Mouse (Mus musculus) hindbrain, postnatal 0 days (tissue): ENCODE results near the gene Poldip3. TPM values are rescaled to one million over a fixed set of nuclear protein-coding genes. Genes with fewer than 3 reads are reported as not detected.
A peak's percentile ranks its signal among the peaks of the same experiment; 100 is the strongest.

Experiments used
- ATAC-seq: fragments of 200-750 bp; cut with Nextera tagmentation; 2 replicates; pipeline ENCODE4 v1.8.0; 2017; ENCODE audit warnings: mild to moderate bottlenecking, moderate TSS enrichment, moderate library complexity
- DNase-seq: peaks from one replicate; pipeline ENCODE4 v3.0.0-alpha.2; 2015; ENCODE audit warnings: low spot score
- H3K27ac ChIP-seq: fragments of 300-500 bp; sonication (generic); 2 replicates; pipeline ENCODE4 v1.5.1; 2014; ENCODE audit warnings: mild to moderate bottlenecking
- H3K27me3 ChIP-seq: fragments of 300-500 bp; sonication (generic); 2 replicates; pipeline ENCODE4 v1.6.1; 2014; ENCODE audit warnings: low read length, mixed read lengths; ENCODE audit not compliant: insufficient read depth
- H3K36me3 ChIP-seq: fragments of 300-500 bp; sonication (generic); 2 replicates; pipeline ENCODE4 v1.6.1; 2014; ENCODE audit warnings: low read length, mixed read lengths; ENCODE audit not compliant: insufficient read depth
- H3K4me1 ChIP-seq: fragments of 300-500 bp; sonication (generic); 2 replicates; pipeline ENCODE4 v1.6.1; 2014; ENCODE audit warnings: antibody characterized with exemption, low read length, mixed read lengths; ENCODE audit not compliant: insufficient read depth
- H3K4me2 ChIP-seq: fragments of 300-500 bp; sonication (generic); 2 replicates; pipeline ENCODE4 v1.6.1; 2014; ENCODE audit warnings: low read depth, mild to moderate bottlenecking, low read length, moderate library complexity, mixed read lengths
- H3K4me3 ChIP-seq: fragments of 300-500 bp; sonication (generic); 2 replicates; pipeline ENCODE4 v1.5.1; 2014; ENCODE audit warnings: low read length
- H3K9ac ChIP-seq: fragments of 300-500 bp; sonication (generic); replicated peaks from 2 replicates; pipeline ENCODE4 v1.6.1; 2014; ENCODE audit warnings: mild to moderate bottlenecking, low read length, moderate library complexity, mixed read lengths
- H3K9me3 ChIP-seq: fragments of 300-500 bp; sonication (generic); 2 replicates; pipeline ENCODE4 v1.6.1; 2016; ENCODE audit warnings: low read length, mixed read lengths
- CTCF ChIP-seq: IDR thresholded peaks from 2 replicates; pipeline ENCODE4 v1.5.1; 2016; ENCODE audit warnings: antibody characterized with exemption, control low read depth, low read depth
- WGBS: fragments of 180-500 bp; shearing (Covaris S2); extraction: QIAGEN DNeasy Blood & Tissue Kit; methylation state at CpG from one replicate; pipeline ENCODE4 v1.1.7; 2014; 5-methylcytosine and 5-hydroxymethylcytosine counted together
- polyA plus RNA-seq: library from polyadenylated mRNA; unstranded; fragments of >200 nt; fragmentation: Nextera tagmentation; extraction: Ambion mirVana; gene quantifications from 2 replicates; pipeline ENCODE4 v1.2.1, GENCODE M21; 2015
- total RNA-seq: library from RNA; depleted of rRNA; stranded (reverse); fragments of >200 nt; gene quantifications from 2 replicates; pipeline ENCODE4 v1.2.3, GENCODE M21; 2014; rRNA removed

Gene Poldip3
- total and polyA plus RNA-seq, 2 experiments from 2014 or later: 97.5 to 103 TPM

DNA sequence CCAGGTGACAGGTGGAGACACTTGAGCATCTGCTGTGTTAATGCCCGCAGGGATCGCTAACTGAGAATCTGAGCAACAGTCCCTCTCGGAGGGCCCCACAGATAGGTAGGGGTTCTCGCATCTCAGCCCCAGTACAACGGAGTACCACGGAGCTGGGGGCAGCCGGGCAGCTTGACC, 59.9 kb downstream of the Poldip3 start, which contains the start of gene Serhl:
Gene Serhl, plus strand, starts transcription at position 78 of the 177 bp plus-strand sequence.
- Histone ChIP-seq H3K4me2 (peak within 1 kb of the TSS; percentile 33), H3K4me1 (peaks cover 9% of the 10 kb centered on the region; the same call in 1 of the 2 replicates), H3K9me3 (no peaks in the 10 kb centered on the region), H3K4me3 (no peak within 1 kb of the TSS), H3K27me3 (no peaks in the 10 kb centered on the region; the same call in 1 of the 2 replicates), H3K36me3 (no peaks in the 10 kb centered on the region), H3K27ac (no peak within 1 kb of the TSS), H3K9ac (no peak within 1 kb of the TSS)
- ATAC-seq: no peak
- WGBS: 20% methylated on average over 7 of the region's 7 CpGs
- TF ChIP-seq CTCF: no peak
- no peak for DNase-seq

- H3K27me3 ChIP-seq: no peaks in the 10 kb centered on the region; the same call in 1 of the 2 replicates
- H3K4me2 ChIP-seq: peak overlapping the region; percentile 33
- H3K9me3 ChIP-seq: no peaks in the 10 kb centered on the region
- no peak overlapping the region for H3K27ac ChIP-seq
- H3K4me3 ChIP-seq: no peak overlapping the region
- DNase-seq (no peak), ATAC-seq (no peak)
- TF ChIP-seq CTCF: no peak
- 10% methylated on average over 25 of the region's 27 CpGs for WGBS
- no peaks in the 10 kb centered on the region for H3K36me3 ChIP-seq
- peaks cover 15% of the 10 kb centered on the region; the same call in 1 of the 2 replicates for H3K4me1 ChIP-seq
- H3K9ac ChIP-seq: no peak overlapping the region
Observed at GRCm38 (mm10) chr15:83088495-83089428, 60.4 kb downstream of the Poldip3 start.

GRCm38 (mm10) chr15:83086636-83087328, 62.4 kb downstream of the Poldip3 start:
- peaks cover 15% of the 10 kb centered on the region; the same call in 1 of the 2 replicates for H3K4me1 ChIP-seq
- no peak overlapping the region for H3K4me3 ChIP-seq
- no peak overlapping the region for H3K27ac ChIP-seq
- 85% methylated on average over 13 of the region's 13 CpGs for WGBS
- no peak overlapping the region for H3K4me2 ChIP-seq
- no peak overlapping the region for H3K9ac ChIP-seq
- no peaks in the 10 kb centered on the region; the same call in 1 of the 2 replicates for H3K27me3 ChIP-seq
- no peaks in the 10 kb centered on the region for H3K9me3 ChIP-seq
- no peak for DNase-seq
- TF ChIP-seq CTCF: no peak
- H3K36me3 ChIP-seq: no peaks in the 10 kb centered on the region
- no peak for ATAC-seq

DNA sequence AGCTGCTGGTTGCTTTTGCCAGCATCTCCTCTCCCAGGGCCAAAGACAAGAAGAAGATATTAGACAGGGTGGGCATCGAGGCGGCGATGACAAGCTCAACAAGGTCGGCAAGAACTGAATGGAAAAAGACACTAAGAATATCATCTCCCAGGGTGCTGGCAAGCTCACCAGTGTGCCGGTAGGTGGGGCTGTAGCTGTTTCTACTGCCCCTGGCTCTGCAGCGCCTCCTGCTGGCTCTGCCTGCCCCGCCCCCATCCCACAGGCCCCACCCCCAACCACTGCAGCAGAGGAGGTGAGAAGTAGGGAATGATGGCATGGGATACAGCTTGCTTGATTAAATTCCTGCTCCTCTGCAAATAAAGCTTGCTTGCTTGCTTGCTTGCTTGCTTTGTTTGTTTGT, 63.3 kb downstream of the Poldip3 start:
- 40% methylated on average over 7 of the region's 7 CpGs for WGBS

GRCm38 (mm10) chr15:83084022-83084640, 65.1 kb downstream of the Poldip3 start:
- Histone ChIP-seq H3K4me3 (peak overlapping the region; percentile 4; the same call in 1 of the 2 replicates), H3K4me1 (peaks cover 11% of the 10 kb centered on the region; the same call in 1 of the 2 replicates)
- 19% methylated on average over 13 of the region's 13 CpGs for WGBS

More for the DNA sequence above, 63.3 kb downstream of the Poldip3 start:
- peaks cover 15% of the 10 kb centered on the region; the same call in 1 of the 2 replicates for H3K4me1 ChIP-seq
- no peaks in the 10 kb centered on the region for H3K9me3 ChIP-seq
- ATAC-seq: no peak
- H3K27ac ChIP-seq: no peak overlapping the region
- no peaks in the 10 kb centered on the region for H3K36me3 ChIP-seq
- peak; percentile 28 for DNase-seq
- TF ChIP-seq CTCF: peak; percentile 67
- H3K9ac ChIP-seq: no peak overlapping the region
- H3K4me2 ChIP-seq: no peak overlapping the region
- no peaks in the 10 kb centered on the region; the same call in 1 of the 2 replicates for H3K27me3 ChIP-seq
- no peak overlapping the region for H3K4me3 ChIP-seq

GRCm38 (mm10) chr15:83083530-83083929, 65.7 kb downstream of the Poldip3 start:
- no peaks in the 10 kb centered on the region; the same call in 1 of the 2 replicates for H3K27me3 ChIP-seq
- H3K36me3 ChIP-seq: no peaks in the 10 kb centered on the region
- WGBS: 38% methylated on average over 5 of the region's 5 CpGs
- H3K9ac ChIP-seq: no peak overlapping the region
- H3K4me3 ChIP-seq: no peak overlapping the region
- peak overlapping the region; percentile 56; the same call in 1 of the 2 replicates for H3K27ac ChIP-seq
- no peaks in the 10 kb centered on the region for H3K9me3 ChIP-seq
- peak; percentile 30 for DNase-seq
- H3K4me2 ChIP-seq: peak overlapping the region; percentile 40
- TF ChIP-seq CTCF: no peak
- ATAC-seq: peak; percentile 38; the same call in 1 of the 2 replicates
- H3K4me1 ChIP-seq: peaks cover 8% of the 10 kb centered on the region; the same call in 1 of the 2 replicates

More at GRCm38 (mm10) chr15:83084022-83084640, 65.1 kb downstream of the Poldip3 start:
- Histone ChIP-seq H3K36me3 (no peaks in the 10 kb centered on the region), H3K4me2 (peak overlapping the region; percentile 40), H3K27ac (peak overlapping the region; percentile 56; the same call in 1 of the 2 replicates), H3K9ac (no peak overlapping the region), H3K9me3 (no peaks in the 10 kb centered on the region), H3K27me3 (no peaks in the 10 kb centered on the region; the same call in 1 of the 2 replicates)
- no peak for TF ChIP-seq CTCF
- DNase-seq: peak; percentile 76
- peak; percentile 72 for ATAC-seq

Other genes starting within 250 kb of the Poldip3 start
- 89.2 and 98.3 TPM in 2 replicates for gene Tcf20, start 161.5 kb downstream of the Poldip3 start, total RNA-seq
- 8.6 and 8.8 TPM in 2 replicates for gene Tcf20, start 161.5 kb downstream of the Poldip3 start, polyA plus RNA-seq
- gene Nfam1, start 116.1 kb downstream of the Poldip3 start, total RNA-seq: 1.7 and 3.3 TPM in 2 replicates
- 1.7 and 1.8 TPM in 2 replicates for gene Nfam1, start 116.1 kb downstream of the Poldip3 start, polyA plus RNA-seq
- gene Serhl, start 59.9 kb downstream of the Poldip3 start, total RNA-seq: 12.6 and 12.9 TPM in 2 replicates
- 37.4 and 38.5 TPM in 2 replicates for gene Serhl, start 59.9 kb downstream of the Poldip3 start, polyA plus RNA-seq
- gene Rrp7a, start 26.6 kb downstream of the Poldip3 start, total RNA-seq: 157 and 207 TPM in 2 replicates
- 69.4 and 74.4 TPM in 2 replicates for gene Rrp7a, start 26.6 kb downstream of the Poldip3 start, polyA plus RNA-seq
- gene Cyb5r3, start 23.2 kb upstream of the Poldip3 start, total RNA-seq: 93.8 and 99.2 TPM in 2 replicates
- gene Cyb5r3, start 23.2 kb upstream of the Poldip3 start, polyA plus RNA-seq: 117 and 136 TPM in 2 replicates
- 7.1 and 14.8 TPM in 2 replicates for gene A4galt, start 102.4 kb upstream of the Poldip3 start, total RNA-seq
- 6.7 and 7.1 TPM in 2 replicates for gene A4galt, start 102.4 kb upstream of the Poldip3 start, polyA plus RNA-seq
- gene Arfgap3, start 200.9 kb upstream of the Poldip3 start, total RNA-seq: 49.6 and 59.3 TPM in 2 replicates
- 31.0 and 33.4 TPM in 2 replicates for gene Arfgap3, start 200.9 kb upstream of the Poldip3 start, polyA plus RNA-seq